In the genomic region with DNA sequence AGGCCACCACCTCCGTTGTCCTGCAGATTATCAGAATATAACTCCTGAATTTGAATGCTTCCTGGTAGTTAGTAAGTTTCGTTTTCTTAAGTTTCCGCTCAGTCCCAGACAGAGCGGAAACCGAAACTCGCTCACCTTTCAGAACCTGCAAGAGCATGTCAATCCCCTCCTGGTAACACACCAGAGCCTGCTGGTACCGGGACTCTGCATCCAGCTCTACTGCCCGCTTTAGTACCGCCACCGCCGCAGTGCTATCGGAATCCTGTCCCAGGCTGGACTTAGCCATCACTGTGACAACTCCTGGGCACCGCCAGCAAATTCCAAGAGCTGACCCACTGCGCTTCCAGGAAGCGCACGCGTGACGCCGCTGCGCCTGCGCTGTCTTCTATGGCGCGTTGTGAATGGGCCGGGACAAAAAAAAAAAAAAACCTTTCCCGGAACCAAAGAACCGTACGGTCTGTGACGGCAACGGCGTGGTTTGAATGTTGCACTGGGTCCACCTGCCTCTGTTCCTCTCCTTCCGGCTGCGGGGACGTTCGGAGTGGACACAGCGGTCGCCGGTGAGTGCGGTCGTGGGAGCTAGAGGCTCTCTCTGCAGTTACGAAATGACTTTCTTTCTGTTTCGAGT, we compare ENCODE assay signal across 8 mouse cellular contexts. TPM values are rescaled to one million over a fixed set of nuclear protein-coding genes. Genes with fewer than 3 reads are reported as not detected.
DNase-seq lines count a peak whose midpoint lies in the region; ATAC-seq lines count a peak whose summit lies in the region.

Mitd1 (minus strand) TSS at position 387 of the 628 bp plus-strand sequence.
Mrpl30 (plus strand) TSS at position 453 of the 628 bp plus-strand sequence.

- no peaks in the 10 kb centered on the region for H3K27me3 ChIP-seq in heart, embryonic 10.5 days (ENCODE audit: insufficient read depth, poor library complexity, severe bottlenecking)
- H3K27me3 ChIP-seq in kidney, embryonic 15.5 days = no peaks in the 10 kb centered on the region

- H3K27ac ChIP-seq in heart, embryonic 10.5 days = peak within 1 kb of the TSS; percentile 85
- peak within 1 kb of the TSS; percentile 79 for H3K27ac ChIP-seq in kidney, embryonic 15.5 days

- peaks cover 19% of the 10 kb centered on the region for H3K36me3 ChIP-seq in heart, embryonic 10.5 days
- peaks cover 16% of the 10 kb centered on the region for H3K36me3 ChIP-seq in kidney, embryonic 15.5 days

- H3K4me2 ChIP-seq in kidney, embryonic 15.5 days = peak within 1 kb of the TSS; percentile 59

- H3K4me3 ChIP-seq in heart, embryonic 10.5 days = peak within 1 kb of the TSS; percentile 82
- H3K4me3 ChIP-seq in kidney, embryonic 15.5 days (replicated peaks) = peak within 1 kb of the TSS; percentile 71

- peak within 1 kb of the TSS; percentile 67 for H3K9ac ChIP-seq in kidney, embryonic 15.5 days

- peak; percentile 87 to 88 for DNase-seq in B cell, adult 2 months
- peak; percentile 97 for DNase-seq in brain, adult 2 months (ENCODE audit: low read depth, low spot score)
- peak; percentile 95 for DNase-seq in heart, embryonic 10.5 days (ENCODE audit: low spot score)
- DNase-seq in liver = peak; percentile 89
- DNase-seq in spleen, postnatal 4 days (ENCODE audit: low spot score in 2 of 2) = peak; percentile 85 to 93

- H3K9me3 ChIP-seq in heart, embryonic 10.5 days = no peaks in the 10 kb centered on the region
- no peaks in the 10 kb centered on the region for H3K9me3 ChIP-seq in kidney, embryonic 15.5 days (replicated peaks)

- peaks cover 16% of the 10 kb centered on the region; the same call in 1 of the 2 replicates for H3K4me1 ChIP-seq in heart, embryonic 10.5 days
- peaks cover 19% of the 10 kb centered on the region for H3K4me1 ChIP-seq in kidney, embryonic 15.5 days

- ATAC-seq in erythroblast, adult 5-6 weeks (replicated peaks; ENCODE audit: low FRiP score, poor library complexity, severe bottlenecking) = peak; percentile 89
- peak; percentile 95 for ATAC-seq in kidney, embryonic 15.5 days (replicated peaks; ENCODE audit: low FRiP score)
- peak; percentile 88 for ATAC-seq in monocyte, adult 5-6 weeks (replicated peaks; ENCODE audit: insufficient number of reproducible peaks, low FRiP score, low TSS enrichment, poor library complexity, severe bottlenecking)

- 0% methylated on average over 41 of the region's 41 CpGs for WGBS in heart, embryonic 10.5 days
- WGBS in kidney, embryonic 15.5 days = under 1% methylated on average over 41 of the region's 41 CpGs

RNA-seq across cellular contexts. Expression of gene Mitd1, which starts in this region (rescaled TPM):
- 10.4 and 24.9 TPM in 2 replicates for total RNA-seq in erythroblast, adult 5-6 weeks (2015; ENCODE audit: low replicate concordance)
- total RNA-seq in erythroblast, adult 5-6 weeks (2017; ENCODE audit: low replicate concordance) = 6.7 and 13.4 TPM in 2 replicates
- 11.8 and 19.7 TPM in 2 replicates for polyA plus RNA-seq in heart, embryonic 10.5 days (2016; fragmentation: Nextera tagmentation; extraction: Ambion mirVana)
- 24.5 and 27.2 TPM in 2 replicates for polyA plus RNA-seq in kidney, embryonic 15.5 days (2015; fragmentation: Nextera tagmentation; extraction: Ambion mirVana)
- total RNA-seq in monocyte, adult 5-6 weeks (2017) = 17.9 to 45.5 TPM (median 27.1 TPM) in 3 replicates

RNA-seq across cellular contexts. Expression of gene Mrpl30, which starts in this region (rescaled TPM):
- total RNA-seq in erythroblast, adult 5-6 weeks (2015; ENCODE audit: low replicate concordance) = 99.0 and 111 TPM in 2 replicates
- total RNA-seq in erythroblast, adult 5-6 weeks (2017; ENCODE audit: low replicate concordance) = 36.2 and 43.3 TPM in 2 replicates
- 245 and 262 TPM in 2 replicates for polyA plus RNA-seq in heart, embryonic 10.5 days (2016; fragmentation: Nextera tagmentation; extraction: Ambion mirVana)
- polyA plus RNA-seq in kidney, embryonic 15.5 days (2015; fragmentation: Nextera tagmentation; extraction: Ambion mirVana) = 227 and 255 TPM in 2 replicates
- 84.5 to 131 TPM (median 95.7 TPM) in 3 replicates for total RNA-seq in monocyte, adult 5-6 weeks (2017)

Comparison
In these comparisons a context has a peak if more than half of its experiments do, and no peak if none do; other contexts are left out.
1. Peak in every context shown above with its lines: DNase-seq, ATAC-seq, H3K4me3 ChIP-seq and H3K27ac ChIP-seq.